Mouse (Mus musculus): ENCODE results near the gene Sarnp.

The Sarnp gene

DNA sequence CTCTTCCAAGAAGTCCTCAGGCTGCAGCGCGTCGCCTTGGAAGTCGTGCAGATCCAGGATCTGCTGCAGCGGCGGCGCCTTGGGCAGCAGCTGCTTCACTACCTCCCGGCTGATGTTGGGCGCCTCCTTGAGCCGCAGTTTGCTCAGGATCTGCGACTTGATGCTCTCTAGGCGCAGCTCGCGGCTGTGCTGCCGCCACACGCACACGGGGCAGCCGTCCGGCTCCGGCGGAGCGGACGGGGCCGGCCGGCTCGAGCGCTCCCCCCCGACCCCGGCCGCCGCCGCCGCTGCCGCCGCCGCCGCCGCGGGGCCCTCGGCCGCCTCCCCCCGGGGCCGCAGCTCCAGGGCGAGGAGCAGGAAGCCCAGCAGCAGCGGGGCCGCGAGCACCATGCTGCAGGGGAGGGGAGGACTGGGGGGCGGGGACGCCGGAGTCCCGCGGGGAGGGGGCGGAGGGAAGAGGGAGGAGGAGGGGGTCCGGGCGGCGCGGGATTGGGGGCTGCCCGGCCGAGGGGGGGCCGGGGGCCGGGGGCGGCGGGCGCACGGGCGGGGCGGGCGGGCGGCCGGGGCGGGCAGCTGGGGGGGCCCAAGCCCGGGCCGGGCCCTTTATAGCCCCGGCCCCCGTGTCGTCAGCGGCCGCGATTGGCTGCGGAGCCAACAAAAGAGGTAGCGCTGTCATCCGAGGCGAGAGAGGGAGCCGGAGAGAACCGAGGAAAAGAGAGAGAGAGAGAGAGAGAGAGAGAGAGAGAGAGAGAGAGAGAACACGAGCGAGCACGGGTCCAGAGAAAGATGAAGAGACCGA lies 74.4 kb downstream of the Sarnp start, which contains the start of gene Gdf11:
TSS of gene Gdf11 (minus strand) at position 423 of the 799 bp plus-strand sequence.
- peak; percentile 90 for DNase-seq (ENCODE audit: low read depth, low spot score)

DNA sequence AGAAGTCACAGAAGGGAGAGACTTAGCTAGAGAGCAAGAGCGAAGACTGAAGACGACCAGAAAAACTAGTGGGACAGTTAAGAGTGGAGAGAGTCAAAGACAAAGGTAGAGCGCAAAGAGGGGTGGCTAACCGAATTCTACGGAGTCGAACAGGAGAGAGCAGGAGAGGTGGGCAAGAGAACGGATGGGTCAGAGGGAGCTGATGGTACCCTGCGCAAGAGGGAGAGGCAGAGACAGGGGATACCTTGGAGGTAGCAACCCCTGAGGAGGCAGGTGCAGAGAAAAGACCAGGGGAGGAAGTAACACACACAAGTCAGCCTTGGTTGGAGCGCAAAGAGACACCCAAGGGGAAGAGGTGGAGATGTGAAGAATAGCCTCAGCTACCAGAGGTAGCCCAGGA lies 75.1 kb downstream of the Sarnp start:
- peak; percentile 28 for DNase-seq (ENCODE audit: low read depth, low spot score)

- peak; percentile 95 for DNase-seq (ENCODE audit: low read depth, low spot score)
Measured at GRCm38 (mm10) chr10:128895437-128895836, 78.3 kb downstream of the Sarnp start.

DNA sequence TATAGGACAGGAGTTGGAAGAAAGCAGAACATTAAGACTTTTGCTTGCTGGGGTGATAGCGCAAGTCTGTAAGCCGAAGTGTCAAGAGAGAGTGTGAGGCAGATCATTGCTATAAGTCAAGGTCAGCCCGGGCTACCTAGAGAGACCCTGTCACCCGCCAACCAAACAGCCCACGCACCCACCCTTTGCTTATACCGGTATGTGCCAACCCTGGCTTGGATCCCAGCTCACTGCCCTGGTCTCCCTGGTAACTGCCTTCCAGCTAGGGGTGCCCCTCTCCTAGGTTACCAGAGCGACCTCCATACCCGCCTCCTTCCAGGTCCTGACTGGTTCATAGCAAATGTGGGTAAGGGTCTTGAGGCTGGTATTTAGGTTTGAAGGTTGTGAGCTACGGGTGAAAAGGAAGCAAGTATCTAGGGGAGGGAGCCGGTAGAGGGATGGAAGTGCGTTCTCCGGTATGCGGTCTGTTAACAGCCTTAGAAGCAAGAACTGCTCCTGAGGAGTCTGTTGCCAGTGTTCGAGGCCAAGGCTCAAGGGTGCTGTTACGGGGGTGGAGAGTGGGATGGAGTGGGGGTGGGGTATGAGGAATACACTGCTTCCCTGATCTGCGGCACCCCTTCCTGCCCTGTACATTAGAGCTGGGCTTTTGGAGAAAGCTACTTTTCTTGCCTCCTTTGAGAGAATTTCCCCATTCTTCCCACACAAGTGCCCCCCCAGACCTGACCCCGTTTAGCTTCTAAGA lies 79.0 kb downstream of the Sarnp start:
- no peak for DNase-seq (ENCODE audit: low read depth, low spot score)

- DNase-seq (ENCODE audit: low read depth, low spot score): no peak
Measured at GRCm38 (mm10) chr10:128896807-128897206, 79.7 kb downstream of the Sarnp start.

GRCm38 (mm10) chr10:128897501-128897900 lies 80.4 kb downstream of the Sarnp start:
- no peak for DNase-seq (ENCODE audit: low read depth, low spot score)

GRCm38 (mm10) chr10:128899759-128900490 lies 82.8 kb downstream of the Sarnp start:
- DNase-seq (ENCODE audit: low read depth, low spot score): no peak

- DNase-seq (ENCODE audit: low read depth, low spot score): no peak
Measured at GRCm38 (mm10) chr10:128900698-128901097, 83.6 kb downstream of the Sarnp start, which contains the start of gene Cd63. Gene Cd63, plus strand, starts transcription at chr10:128900989.

- DNase-seq (ENCODE audit: low read depth, low spot score): no peak
Measured at GRCm38 (mm10) chr10:128901409-128901808, 84.3 kb downstream of the Sarnp start.

DNA sequence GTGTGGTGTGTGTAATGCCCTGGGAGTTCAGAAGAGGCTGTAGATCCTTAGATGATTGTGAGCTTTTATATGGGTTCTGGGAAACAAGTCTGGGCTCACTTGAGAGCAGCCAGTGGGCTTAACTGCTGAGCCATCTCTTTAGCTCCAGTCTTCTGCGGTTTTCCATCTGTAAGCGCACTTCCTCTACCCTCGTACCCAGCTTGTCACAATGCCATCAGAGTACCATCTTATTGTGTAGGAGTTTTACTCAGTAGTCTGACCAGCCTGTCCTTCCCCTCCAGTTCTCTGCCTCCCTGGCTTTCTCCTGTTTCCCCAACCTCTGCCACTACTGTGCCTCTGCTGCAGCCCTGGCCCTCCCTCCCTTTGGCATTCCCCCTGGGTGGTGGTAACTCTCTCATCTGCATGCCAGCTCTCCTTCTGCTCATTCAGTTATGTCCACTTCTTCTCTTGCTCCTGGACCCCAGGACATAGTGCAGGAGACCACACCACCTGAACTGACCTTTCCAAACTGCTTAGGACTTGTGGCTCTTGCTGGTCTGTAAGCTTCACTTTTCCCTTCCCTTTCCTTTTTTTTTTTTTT lies 85.4 kb downstream of the Sarnp start:
- DNase-seq (ENCODE audit: low read depth, low spot score): no peak

DNA sequence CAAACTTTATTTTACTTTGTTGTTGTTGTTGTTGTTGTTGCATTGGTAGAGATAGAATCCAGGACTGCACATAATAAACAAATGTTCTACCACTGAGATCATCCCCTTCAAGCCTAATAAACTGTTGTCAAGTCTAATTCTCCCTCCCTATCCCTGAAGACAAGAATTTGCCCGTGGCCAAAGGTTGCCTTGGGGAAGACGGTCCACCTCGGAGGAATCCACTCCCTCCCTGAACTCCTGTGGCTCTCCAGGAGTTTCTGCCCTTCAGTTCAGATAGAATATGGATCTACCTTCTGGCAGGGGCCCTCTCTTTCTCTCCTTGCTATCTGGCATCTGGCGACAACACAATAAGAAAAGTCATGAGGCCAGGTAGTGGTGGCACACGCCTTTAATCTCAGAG lies 87.7 kb downstream of the Sarnp start:
- no peak for DNase-seq (ENCODE audit: low read depth, low spot score)

DNA sequence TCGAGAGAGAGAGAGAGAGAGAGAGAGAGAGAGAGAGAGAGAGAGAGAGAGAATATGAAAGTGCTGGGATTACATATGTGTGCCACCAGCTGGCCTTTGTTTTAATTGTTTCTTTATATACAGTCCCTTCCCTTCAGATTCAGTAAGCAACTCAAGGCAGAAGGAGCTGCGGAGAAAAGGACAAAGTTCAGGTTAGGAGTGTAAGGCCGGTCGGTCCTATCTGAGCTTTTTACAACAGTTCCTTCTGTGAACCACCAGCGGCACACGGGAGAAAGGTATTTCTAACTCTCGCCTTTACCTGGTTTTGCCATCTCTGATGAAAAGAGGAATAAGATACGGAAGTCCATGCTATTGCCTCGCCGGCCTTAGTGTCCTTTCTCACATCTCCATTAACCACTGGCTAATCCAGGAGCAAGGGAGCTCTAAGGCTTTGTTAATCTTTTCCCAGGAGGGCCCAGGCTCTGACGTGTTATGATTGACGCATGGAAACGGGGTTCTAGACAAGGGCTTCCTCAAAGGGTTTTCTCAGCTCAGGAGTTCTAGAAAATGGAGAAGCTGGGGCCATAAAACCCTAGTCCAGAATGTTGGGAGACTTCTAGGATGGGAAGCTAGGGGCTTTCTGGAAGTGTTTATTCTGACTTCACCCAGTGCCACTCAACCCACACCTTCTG lies 91.8 kb downstream of the Sarnp start:
- DNase-seq (ENCODE audit: low read depth, low spot score): no peak

- DNase-seq (ENCODE audit: low read depth, low spot score): peak; percentile 88
Measured at GRCm38 (mm10) chr10:128909567-128910028, 92.5 kb downstream of the Sarnp start.

GRCm38 (mm10) chr10:128910066-128910841 lies 93.1 kb downstream of the Sarnp start:
- no peak for DNase-seq (ENCODE audit: low read depth, low spot score)

DNA sequence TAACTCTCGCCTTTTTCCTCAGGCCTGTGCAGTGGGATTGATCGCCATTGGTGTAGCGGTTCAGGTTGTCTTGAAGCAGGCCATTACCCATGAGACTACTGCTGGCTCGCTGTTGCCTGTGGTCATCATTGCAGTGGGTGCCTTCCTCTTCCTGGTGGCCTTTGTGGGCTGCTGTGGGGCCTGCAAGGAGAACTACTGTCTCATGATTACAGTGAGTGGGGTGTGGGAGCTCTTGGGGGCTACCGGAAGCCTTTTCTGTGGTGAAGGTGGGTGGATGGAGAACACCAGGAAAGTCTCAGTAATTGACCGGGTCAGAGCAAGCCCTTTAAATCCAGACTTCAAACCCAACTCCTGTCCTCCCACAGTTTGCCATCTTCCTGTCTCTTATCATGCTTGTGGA lies 94.3 kb downstream of the Sarnp start:
- DNase-seq (ENCODE audit: low read depth, low spot score): no peak

GRCm38 (mm10) chr10:128912268-128912667 lies 95.1 kb downstream of the Sarnp start:
- DNase-seq (ENCODE audit: low read depth, low spot score): no peak

GRCm38 (mm10) chr10:128912791-128913190 lies 95.7 kb downstream of the Sarnp start:
- no peak for DNase-seq (ENCODE audit: low read depth, low spot score)

DNA sequence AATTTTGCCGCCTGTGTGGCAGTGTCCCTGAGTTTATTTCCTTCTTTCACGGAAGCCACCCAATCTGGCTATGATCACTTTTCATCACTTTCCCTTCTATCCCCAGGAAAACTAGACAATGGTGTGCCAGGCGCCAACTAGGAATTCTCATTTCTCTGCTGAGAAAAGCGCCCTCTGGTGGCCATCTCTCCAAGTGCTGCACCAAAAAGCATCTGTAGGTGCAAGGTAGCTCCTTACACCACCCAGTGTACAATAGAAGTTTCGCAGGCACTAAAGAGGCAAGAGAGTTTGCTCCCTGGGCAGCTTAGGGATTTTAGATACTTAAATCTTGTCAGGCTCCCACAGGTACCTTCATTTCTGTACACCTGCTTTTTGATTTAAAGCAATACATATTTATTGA lies 96.1 kb downstream of the Sarnp start:
- DNase-seq (ENCODE audit: low read depth, low spot score): peak; percentile 96

- no peak for DNase-seq (ENCODE audit: low read depth, low spot score)
Measured at GRCm38 (mm10) chr10:128913696-128914095, 96.6 kb downstream of the Sarnp start.

DNA sequence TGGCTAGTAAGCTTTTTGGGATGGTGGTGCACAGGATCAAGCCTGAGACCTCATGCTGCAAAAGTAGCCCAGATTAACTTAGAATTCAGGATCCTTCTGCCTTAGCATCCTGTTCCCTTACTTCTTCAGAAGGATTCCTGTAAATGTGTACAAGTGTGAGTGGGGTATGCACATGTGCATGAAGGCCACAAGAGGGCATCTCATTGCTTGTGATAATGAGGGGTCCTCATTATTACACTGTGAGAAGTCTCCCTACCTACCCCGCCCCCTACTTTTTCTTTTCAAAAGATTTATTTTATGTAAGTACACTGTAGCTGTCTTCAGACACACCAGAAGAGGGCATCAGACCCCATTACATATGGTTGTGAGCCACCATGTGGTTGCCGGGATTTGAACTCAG lies 98.4 kb downstream of the Sarnp start:
- DNase-seq (ENCODE audit: low read depth, low spot score): no peak

Data from forelimb bud, embryonic 11.5 days (tissue).